Mouse (Mus musculus) lung, postnatal 36 days (tissue): ENCODE measurements around the gene Upk3b.
A peak's percentile ranks its signal among the peaks of the same experiment; 100 is the strongest.

Experiments
- DNase-seq: peaks from one replicate; pipeline ENCODE4 v3.0.0; 2022; ENCODE audit warnings: mixed read lengths

Gene Upk3b

GRCm38 (mm10) chr5:136076284-136076683 is 38.0 kb downstream of the Upk3b start:
- no peak for DNase-seq

- no peak for DNase-seq
Measured at GRCm38 (mm10) chr5:136077001-136077550, 38.8 kb downstream of the Upk3b start.

GRCm38 (mm10) chr5:136078136-136078535 is 39.8 kb downstream of the Upk3b start:
- DNase-seq, result no peak

GRCm38 (mm10) chr5:136082345-136082744 is 44.0 kb downstream of the Upk3b start:
- no peak for DNase-seq

GRCm38 (mm10) chr5:136083669-136084107 is 45.4 kb downstream of the Upk3b start, which contains the start of gene Rasa4:
TSS of gene Rasa4 (plus strand) at chr5:136083916.
- peak; percentile 97 for DNase-seq

- DNase-seq, result peak; percentile 31
Measured at GRCm38 (mm10) chr5:136084144-136084881, 46.0 kb downstream of the Upk3b start.

- peak; percentile 9 for DNase-seq
Measured at GRCm38 (mm10) chr5:136084891-136085651, 46.8 kb downstream of the Upk3b start.

- no peak for DNase-seq
Measured at GRCm38 (mm10) chr5:136086290-136086689, 48.0 kb downstream of the Upk3b start.

- DNase-seq, result no peak
Measured at GRCm38 (mm10) chr5:136088821-136089575, 50.7 kb downstream of the Upk3b start.

- DNase-seq, result no peak
Measured at GRCm38 (mm10) chr5:136091927-136092326, 53.6 kb downstream of the Upk3b start.

GRCm38 (mm10) chr5:136094249-136095010 is 56.1 kb downstream of the Upk3b start:
- no peak for DNase-seq

GRCm38 (mm10) chr5:136095089-136095488 is 56.8 kb downstream of the Upk3b start:
- DNase-seq, result no peak
